Mouse (Mus musculus): ENCODE data around the gene Olfr293. TPM values are rescaled to one million over a fixed set of nuclear protein-coding genes. Genes with fewer than 3 reads are reported as not detected.

The Olfr293 gene
- polyA plus RNA-seq (2014; fragmentation: Illumina TruSeq; extraction: RNeasy Lipid Tissue Mini Kit (QIAGEN cat#74804); ENCODE audit: low read depth, low replicate concordance), result not detected

GRCm38 (mm10) chr7:86648761-86649160 lies at the start of gene Olfr293:
Olfr293 (plus strand) TSS chr7:86649061.

GRCm38 (mm10) chr7:86616543-86616942 lies 32.3 kb upstream of the Olfr293 start, which contains the start of gene Olfr294:
Olfr294 (minus strand) TSS chr7:86616643.

GRCm38 (mm10) chr7:86688030-86688429 lies 39.2 kb downstream of the Olfr293 start, which contains the start of gene Olfr292:
Olfr292 (plus strand) TSS chr7:86688330.

Other genes with a start within 250 kb of the Olfr293 start
- 0.62 TPM for gene Olfr301, start 245.2 kb upstream of the Olfr293 start, polyA plus RNA-seq (2014; fragmentation: Illumina TruSeq; extraction: RNeasy Lipid Tissue Mini Kit (QIAGEN cat#74804); ENCODE audit: low read depth, low replicate concordance)
- gene Olfr299, start 189.1 kb upstream of the Olfr293 start, polyA plus RNA-seq (2014; fragmentation: Illumina TruSeq; extraction: RNeasy Lipid Tissue Mini Kit (QIAGEN cat#74804); ENCODE audit: low read depth, low replicate concordance), result not detected
- not detected for gene Olfr298, start 156.6 kb upstream of the Olfr293 start, polyA plus RNA-seq (2014; fragmentation: Illumina TruSeq; extraction: RNeasy Lipid Tissue Mini Kit (QIAGEN cat#74804); ENCODE audit: low read depth, low replicate concordance)
- not detected for gene Olfr297, start 129.1 kb upstream of the Olfr293 start, polyA plus RNA-seq (2014; fragmentation: Illumina TruSeq; extraction: RNeasy Lipid Tissue Mini Kit (QIAGEN cat#74804); ENCODE audit: low read depth, low replicate concordance)
- not detected for gene Olfr295, start 65.2 kb upstream of the Olfr293 start, polyA plus RNA-seq (2014; fragmentation: Illumina TruSeq; extraction: RNeasy Lipid Tissue Mini Kit (QIAGEN cat#74804); ENCODE audit: low read depth, low replicate concordance)
- not detected for gene Olfr294, start 32.4 kb upstream of the Olfr293 start, polyA plus RNA-seq (2014; fragmentation: Illumina TruSeq; extraction: RNeasy Lipid Tissue Mini Kit (QIAGEN cat#74804); ENCODE audit: low read depth, low replicate concordance)
- not detected for gene Olfr292, start 39.3 kb downstream of the Olfr293 start, polyA plus RNA-seq (2014; fragmentation: Illumina TruSeq; extraction: RNeasy Lipid Tissue Mini Kit (QIAGEN cat#74804); ENCODE audit: low read depth, low replicate concordance)
- gene Folh1, start 126.9 kb downstream of the Olfr293 start, polyA plus RNA-seq (2014; fragmentation: Illumina TruSeq; extraction: RNeasy Lipid Tissue Mini Kit (QIAGEN cat#74804); ENCODE audit: low read depth, low replicate concordance), result 9.8 TPM
- gene Vmn2r77, start 146.0 kb downstream of the Olfr293 start, polyA plus RNA-seq (2014; fragmentation: Illumina TruSeq; extraction: RNeasy Lipid Tissue Mini Kit (QIAGEN cat#74804); ENCODE audit: low read depth, low replicate concordance), result not detected